Mouse (Mus musculus) ES-E14 (cell line): Measurements from ENCODE around the gene 2810006K23Rik.

Source experiments
- CHD2 ChIP-seq: IDR thresholded peaks from 2 replicates; pipeline ENCODE4 v1.6.1; 2014; ENCODE audit warnings: mild to moderate bottlenecking, low read depth, low read length, inconsistent platforms
- HCFC1 ChIP-seq: IDR thresholded peaks from 2 replicates; pipeline ENCODE4 v1.6.1; 2012; ENCODE audit warnings: low read length, inconsistent platforms, borderline replicate concordance; ENCODE audit not compliant: insufficient read depth
- MAFK ChIP-seq: IDR thresholded peaks from 2 replicates; pipeline ENCODE4 v1.6.1; 2014; ENCODE audit warnings: mild to moderate bottlenecking, low read depth, low read length, inconsistent platforms; ENCODE audit not compliant: insufficient read depth
- ZC3H11A ChIP-seq: IDR thresholded peaks from 2 replicates; pipeline ENCODE4 v1.6.1; 2012; ENCODE audit warnings: low read depth, mild to moderate bottlenecking, inconsistent platforms, low read length, borderline replicate concordance
- ZNF384 ChIP-seq: IDR thresholded peaks from 2 replicates; pipeline ENCODE4 v1.6.1; 2012; ENCODE audit warnings: low read depth, low read length, inconsistent platforms

DNA sequence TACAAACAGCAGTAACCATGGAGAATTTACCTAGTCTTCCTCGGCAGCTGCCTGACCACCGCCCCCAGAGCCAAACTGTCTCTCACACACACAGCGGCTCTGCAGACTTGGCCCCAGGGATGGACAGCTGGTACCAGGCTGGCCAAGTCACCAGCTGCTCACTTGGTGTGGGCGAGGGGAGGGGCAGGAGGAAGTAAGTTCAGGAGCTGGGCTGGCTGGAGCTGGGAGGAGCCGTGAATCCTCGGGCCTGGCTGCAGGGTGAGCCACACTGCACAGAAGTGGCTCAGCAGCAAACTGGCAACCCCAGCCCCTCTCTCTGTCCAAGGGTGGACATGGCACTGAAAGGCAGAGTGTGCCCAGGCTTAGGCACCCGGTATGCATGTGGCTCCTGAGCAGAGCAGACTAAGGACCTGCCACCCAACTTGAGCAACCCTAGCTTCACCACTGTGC lies 23.2 kb downstream of the 2810006K23Rik start:
- no peak for TF ChIP-seq ZC3H11A
- no peak for TF ChIP-seq HCFC1
- no peak for TF ChIP-seq MAFK
- no peak for TF ChIP-seq CHD2
- no peak for TF ChIP-seq ZNF384
